In genomic region chr13:33026427-33027057, GRCm38 (mm10) we compare ENCODE assay signal across 31 mouse cellular contexts. TPM values are rescaled to one million over a fixed set of nuclear protein-coding genes. Genes with fewer than 3 reads are reported as not detected.
A peak's percentile ranks its signal among the peaks of the same experiment; 100 is the strongest.
DNase-seq lines count a peak whose midpoint lies in the region; ATAC-seq and TF ChIP-seq lines count a peak whose summit lies in the region.
"Had no signal": no experiment of that assay in that cellular context is flagged by ENCODE, and none has a peak within 500 bp of the region (broad histone marks: within the 10 kb centered on the region; RNA-seq: fewer than 3 reads in every experiment).

No protein-coding gene starts in this region.

- 0 out of 2 replicates have a peak, but pooled peaks have one; percentile 47 for ATAC-seq in liver, embryonic 13.5 days (ENCODE audit: low read depth)
- no peak for ATAC-seq in liver, postnatal 0 days
- ATAC-seq in activated CD4-positive, CD25-positive, alpha-beta regulatory T cell, adult 4 months: no peak
- ATAC-seq: forebrain, embryonic 16.5 days; midbrain, embryonic 16.5 days had no signal

- no peak overlapping the region for H3K9ac ChIP-seq in liver, embryonic 13.5 days
- H3K9ac ChIP-seq in liver, postnatal 0 days (replicated peaks): no peak overlapping the region
- H3K9ac ChIP-seq: embryonic facial prominence, embryonic 13.5 days; heart, embryonic 13.5 days; hindbrain, embryonic 14.5 days; kidney, embryonic 15.5 days; liver, embryonic 15.5 days; lung, embryonic 15.5 days had no signal

- H3K4me2 ChIP-seq in liver, embryonic 13.5 days: no peak overlapping the region
- H3K4me2 ChIP-seq in liver, postnatal 0 days (ENCODE audit: low read depth, low read length): no peak overlapping the region
- H3K4me2 ChIP-seq: embryonic facial prominence, embryonic 13.5 days; heart, embryonic 13.5 days; hindbrain, embryonic 14.5 days; kidney, embryonic 15.5 days; liver, embryonic 15.5 days; lung, embryonic 15.5 days; midbrain, embryonic 11.5 days had no signal

- H3K4me1 ChIP-seq in liver, embryonic 13.5 days (replicated peaks): no peaks in the 10 kb centered on the region
- no peaks in the 10 kb centered on the region for H3K4me1 ChIP-seq in liver, postnatal 0 days (ENCODE audit: insufficient read depth)
- H3K4me1 ChIP-seq: embryonic facial prominence, embryonic 13.5 days; kidney, embryonic 15.5 days had no signal

- TF ChIP-seq CTCF in liver, postnatal 0 days (IDR thresholded peaks at IDR 0.05; ENCODE audit: low read depth): no peak

- H3K27me3 ChIP-seq in liver, embryonic 13.5 days: no peaks in the 10 kb centered on the region
- no peaks in the 10 kb centered on the region for H3K27me3 ChIP-seq in liver, postnatal 0 days (ENCODE audit: insufficient read depth, low read length)
- H3K27me3 ChIP-seq: embryonic facial prominence, embryonic 13.5 days; heart, embryonic 13.5 days; kidney, embryonic 15.5 days; liver, embryonic 15.5 days; lung, embryonic 15.5 days had no signal

- H3K27ac ChIP-seq in liver, embryonic 13.5 days: no peak overlapping the region
- H3K27ac ChIP-seq in liver, postnatal 0 days (ENCODE audit: low read depth): no peak overlapping the region
- H3K27ac ChIP-seq: embryonic facial prominence, embryonic 13.5 days; gastrocnemius, adult 2 months; heart, adult 2 months; heart, embryonic 13.5 days; hindbrain, embryonic 14.5 days; kidney, embryonic 15.5 days; liver, embryonic 15.5 days; lung, embryonic 15.5 days had no signal

- H3K9me3 ChIP-seq in liver, embryonic 13.5 days (replicated peaks): no peaks in the 10 kb centered on the region
- no peaks in the 10 kb centered on the region for H3K9me3 ChIP-seq in liver, postnatal 0 days (ENCODE audit: low read length)
- H3K9me3 ChIP-seq: embryonic facial prominence, embryonic 13.5 days; heart, embryonic 13.5 days; kidney, embryonic 15.5 days; liver, embryonic 15.5 days; lung, embryonic 15.5 days had no signal

- H3K36me3 ChIP-seq in liver, embryonic 13.5 days: no peaks in the 10 kb centered on the region
- H3K36me3 ChIP-seq in liver, postnatal 0 days (replicated peaks; ENCODE audit: insufficient read depth, low read length): no peaks in the 10 kb centered on the region
- H3K36me3 ChIP-seq: embryonic facial prominence, embryonic 13.5 days; heart, embryonic 13.5 days; kidney, embryonic 15.5 days; liver, embryonic 15.5 days; lung, embryonic 15.5 days had no signal

- no peak overlapping the region for H3K4me3 ChIP-seq in liver, embryonic 13.5 days (replicated peaks)
- H3K4me3 ChIP-seq in liver, postnatal 0 days (ENCODE audit: low read depth, low read length): no peak overlapping the region
- H3K4me3 ChIP-seq: embryonic facial prominence, embryonic 13.5 days; gastrocnemius, adult 2 months; heart, adult 2 months; heart, embryonic 13.5 days; kidney, embryonic 15.5 days; liver, embryonic 15.5 days; lung, embryonic 15.5 days had no signal

- peak; percentile 10 for DNase-seq in cerebellum, adult 11-12 months
- DNase-seq in cerebellum, postnatal 4 days (ENCODE audit: low spot score in 2 of 2): no peak
- DNase-seq in liver, embryonic 13.5 days: no peak
- no peak for DNase-seq in liver, postnatal 0 days
- DNase-seq in c-Kit-negative CD71-positive TER-119-positive erythroid progenitor cells, embryonic 14.5 days (ENCODE audit: low read depth, low spot score): peak; percentile 24
- DNase-seq in ovary, postnatal 10 days (ENCODE audit: low spot score): no peak
- DNase-seq: adrenal gland, postnatal 25 days; cerebellum, adult 11 months; gastrocnemius, adult 2 months; gastrocnemius, postnatal 36 days; heart, adult 2 months; heart, postnatal 10 days; kidney, adult 18-20 months; kidney, postnatal 25 days; liver; spleen, adult 18-20 months; thymus, postnatal 25 days had no signal

- no peak for TF ChIP-seq EP300 in liver, postnatal 0 days (IDR thresholded peaks at IDR 0.05; ENCODE audit: low read depth)

- 72% methylated on average over 1 of the region's 1 CpGs for WGBS in liver, embryonic 13.5 days (ENCODE audit: insufficient replicate concordance)
- WGBS in liver, postnatal 0 days (ENCODE audit: insufficient replicate concordance): 74% methylated on average over 1 of the region's 1 CpGs

RNA-seq across cellular contexts. Expression of gene Serpinb9b, which starts 0.7 kb away (rescaled TPM):
- 0.10 TPM in 1 of 2 replicates, not detected in the other for polyA plus RNA-seq in liver, embryonic 13.5 days (2015; fragmentation: Nextera tagmentation; extraction: Ambion mirVana)
- polyA plus RNA-seq in liver, postnatal 0 days (2015; fragmentation: Nextera tagmentation; extraction: Ambion mirVana): 0.15 TPM in 1 of 2 replicates, not detected in the other
- polyA plus RNA-seq in activated CD4-positive, CD25-positive, alpha-beta regulatory T cell, adult 4 months (2017; shearing (Covaris generic)): under 1 TPM in 1 of 2 experiments, not detected in 1; 0.15 TPM
- polyA plus RNA-seq: embryonic facial prominence, embryonic 13.5 days; limb, embryonic 11.5 days; liver, embryonic 15.5 days; stomach, embryonic 16.5 days had no signal

RNA-seq across cellular contexts. Expression of gene Serpinb9, which starts 23.5 kb away (rescaled TPM):
- 2.1 and 2.2 TPM in 2 replicates for polyA plus RNA-seq in liver, embryonic 13.5 days (2015; fragmentation: Nextera tagmentation; extraction: Ambion mirVana)
- polyA plus RNA-seq in liver, postnatal 0 days (2015; fragmentation: Nextera tagmentation; extraction: Ambion mirVana): 1.7 and 2.2 TPM in 2 replicates
- polyA plus RNA-seq in activated CD4-positive, CD25-positive, alpha-beta regulatory T cell, adult 4 months (2017; shearing (Covaris generic)): 10 to 100 TPM; 17.0 to 20.8 TPM

RNA-seq across cellular contexts. Expression of gene Serpinb1b, which starts 51.8 kb away (rescaled TPM):
- not detected in 2 replicates for polyA plus RNA-seq in liver, embryonic 13.5 days (2015; fragmentation: Nextera tagmentation; extraction: Ambion mirVana)
- not detected in 2 replicates for polyA plus RNA-seq in liver, postnatal 0 days (2015; fragmentation: Nextera tagmentation; extraction: Ambion mirVana)
- not detected for polyA plus RNA-seq in activated CD4-positive, CD25-positive, alpha-beta regulatory T cell, adult 4 months (2017; shearing (Covaris generic))
- polyA plus RNA-seq: heart, adult 2 months; heart, embryonic 13.5 days; intestine, embryonic 14.5 days; kidney, embryonic 15.5 days; limb, embryonic 11.5 days; liver, embryonic 15.5 days; lung, embryonic 15.5 days; neural tube, embryonic 11.5 days had no signal

Comparison
In these comparisons a context has a peak if more than half of its experiments do, and no peak if none do; other contexts are left out.
1. DNase-seq: peak in cerebellum, adult 11-12 months (single experiment) and c-Kit-negative CD71-positive TER-119-positive erythroid progenitor cells, embryonic 14.5 days (single experiment); none in cerebellum, postnatal 4 days (0 of 2), liver, embryonic 13.5 days (single experiment), liver, postnatal 0 days (single experiment) and ovary, postnatal 10 days (single experiment).